Mouse (Mus musculus) testis, adult 2 months (tissue): ENCODE measurements around the gene Nell2.

ENCODE experiments used
- CTCF ChIP-seq: fragments of 200-500 bp; IDR thresholded peaks from 2 replicates; pipeline ENCODE4 v1.5.1; 2012; ENCODE audit warnings: low read depth, mild to moderate bottlenecking, inconsistent platforms, low read length, moderate library complexity; ENCODE audit not compliant: control insufficient read depth, insufficient read depth, insufficient replicate concordance
- POLR2A ChIP-seq: fragments of 200-500 bp; IDR thresholded peaks from 2 replicates; pipeline ENCODE4 v1.6.1; 2012; ENCODE audit warnings: low read depth, mild to moderate bottlenecking, inconsistent platforms, low read length, moderate library complexity; ENCODE audit not compliant: control insufficient read depth

GRCm38 (mm10) chr15:95366506-95366905 lies 161.9 kb downstream of the Nell2 start:
- no peak for TF ChIP-seq POLR2A
- no peak for TF ChIP-seq CTCF
